Mouse (Mus musculus): ENCODE data around the gene Mtr. TPM values are rescaled to one million over a fixed set of nuclear protein-coding genes. Genes with fewer than 3 reads are reported as not detected.
A peak's percentile ranks its signal among the peaks of the same experiment; 100 is the strongest.

Mtr gene
- polyA plus RNA-seq, 1 experiment from 2014 or later = 8.8 TPM

- ATAC-seq = no peak
- Histone ChIP-seq H3K4me3 (replicated peaks) (no peak overlapping the region), H3K4me2 (replicated peaks) (no peak overlapping the region), H3K9ac (no peak overlapping the region), H3K4me1 (replicated peaks) (no peaks in the 10 kb centered on the region), H3K27me3 (replicated peaks) (no peaks in the 10 kb centered on the region), H3K9me3 (no peaks in the 10 kb centered on the region), H3K27ac (no peak overlapping the region), H3K36me3 (peaks cover 2% of the 10 kb centered on the region; the same call in 1 of the 2 replicates)
- 86% methylated on average over 11 of the region's 11 CpGs for WGBS
These were observed 69.1 kb downstream of the Mtr start for GRCm38 (mm10) chr13:12188804-12189203.

- Histone ChIP-seq H3K27ac (no peak overlapping the region), H3K4me1 (replicated peaks) (no peaks in the 10 kb centered on the region), H3K27me3 (replicated peaks) (no peaks in the 10 kb centered on the region), H3K36me3 (no peaks in the 10 kb centered on the region), H3K4me3 (replicated peaks) (no peak overlapping the region), H3K4me2 (replicated peaks) (no peak overlapping the region), H3K9me3 (no peaks in the 10 kb centered on the region), H3K9ac (no peak overlapping the region)
- no peak for ATAC-seq
- 67% methylated on average over 8 of the region's 8 CpGs for WGBS
These were observed 78.4 kb downstream of the Mtr start for GRCm38 (mm10) chr13:12179481-12179880.

- ATAC-seq = no peak
- no peak overlapping the region for H3K4me2 ChIP-seq (replicated peaks)
- 33% methylated on average over 3 of the region's 3 CpGs for WGBS
These were observed 81.2 kb downstream of the Mtr start for GRCm38 (mm10) chr13:12176761-12177160.

GRCm38 (mm10) chr13:12175988-12176736, 81.8 kb downstream of the Mtr start:
- Histone ChIP-seq H3K27me3 (replicated peaks) (no peaks in the 10 kb centered on the region), H3K4me2 (replicated peaks) (no peak overlapping the region), H3K9ac (no peak overlapping the region), H3K9me3 (no peaks in the 10 kb centered on the region), H3K4me1 (replicated peaks) (no peaks in the 10 kb centered on the region), H3K4me3 (replicated peaks) (no peak overlapping the region), H3K27ac (no peak overlapping the region), H3K36me3 (no peaks in the 10 kb centered on the region)
- no peak for ATAC-seq
- WGBS = 38% methylated on average over 16 of the region's 16 CpGs

More at GRCm38 (mm10) chr13:12176761-12177160, 81.2 kb downstream of the Mtr start:
- H3K4me3 ChIP-seq (replicated peaks) = no peak overlapping the region
- H3K4me1 ChIP-seq (replicated peaks) = no peaks in the 10 kb centered on the region
- no peak overlapping the region for H3K27ac ChIP-seq
- H3K27me3 ChIP-seq (replicated peaks) = no peaks in the 10 kb centered on the region
- no peak overlapping the region for H3K9ac ChIP-seq
- no peaks in the 10 kb centered on the region for H3K9me3 ChIP-seq
- H3K36me3 ChIP-seq = no peaks in the 10 kb centered on the region

- Histone ChIP-seq H3K27me3 (replicated peaks) (no peaks in the 10 kb centered on the region), H3K9ac (no peak overlapping the region), H3K36me3 (no peaks in the 10 kb centered on the region), H3K4me1 (replicated peaks) (no peaks in the 10 kb centered on the region), H3K4me2 (replicated peaks) (no peak overlapping the region), H3K4me3 (replicated peaks) (no peak overlapping the region), H3K9me3 (no peaks in the 10 kb centered on the region), H3K27ac (no peak overlapping the region)
- no peak for ATAC-seq
- 84% methylated on average over 9 of the region's 9 CpGs for WGBS
These were observed 90.6 kb downstream of the Mtr start for GRCm38 (mm10) chr13:12167276-12167675.

- Histone ChIP-seq H3K9ac (no peak overlapping the region), H3K27ac (no peak overlapping the region), H3K9me3 (no peaks in the 10 kb centered on the region), H3K36me3 (no peaks in the 10 kb centered on the region), H3K27me3 (replicated peaks) (no peaks in the 10 kb centered on the region), H3K4me3 (replicated peaks) (no peak overlapping the region), H3K4me2 (replicated peaks) (no peak overlapping the region), H3K4me1 (replicated peaks) (no peaks in the 10 kb centered on the region)
- no peak for ATAC-seq
- 27% methylated on average over 6 of the region's 6 CpGs for WGBS
These were observed 91.5 kb downstream of the Mtr start for GRCm38 (mm10) chr13:12166386-12166785.

GRCm38 (mm10) chr13:12165461-12166058, 92.4 kb downstream of the Mtr start:
- Histone ChIP-seq H3K4me3 (replicated peaks) (no peak overlapping the region), H3K9ac (no peak overlapping the region), H3K4me1 (replicated peaks) (no peaks in the 10 kb centered on the region), H3K27me3 (replicated peaks) (no peaks in the 10 kb centered on the region), H3K4me2 (replicated peaks) (no peak overlapping the region), H3K27ac (no peak overlapping the region), H3K36me3 (no peaks in the 10 kb centered on the region), H3K9me3 (no peaks in the 10 kb centered on the region)
- no peak for ATAC-seq
- 49% methylated on average over 8 of the region's 8 CpGs for WGBS

- H3K27ac ChIP-seq = no peak overlapping the region
- H3K4me1 ChIP-seq (replicated peaks) = no peaks in the 10 kb centered on the region
- no peaks in the 10 kb centered on the region for H3K27me3 ChIP-seq (replicated peaks)
- no peak overlapping the region for H3K4me3 ChIP-seq (replicated peaks)
- 90% methylated on average over 4 of the region's 4 CpGs for WGBS
- H3K9me3 ChIP-seq = no peaks in the 10 kb centered on the region
- no peak for ATAC-seq
- no peak overlapping the region for H3K4me2 ChIP-seq (replicated peaks)
- no peak overlapping the region for H3K9ac ChIP-seq
- no peaks in the 10 kb centered on the region for H3K36me3 ChIP-seq
These were observed 95.5 kb downstream of the Mtr start for GRCm38 (mm10) chr13:12162457-12162856.

GRCm38 (mm10) chr13:12160121-12160475, 97.8 kb downstream of the Mtr start:
- Histone ChIP-seq H3K27ac (no peak overlapping the region), H3K4me1 (replicated peaks) (no peaks in the 10 kb centered on the region), H3K9ac (no peak overlapping the region), H3K4me2 (replicated peaks) (no peak overlapping the region), H3K27me3 (replicated peaks) (no peaks in the 10 kb centered on the region), H3K9me3 (no peaks in the 10 kb centered on the region), H3K36me3 (no peaks in the 10 kb centered on the region), H3K4me3 (replicated peaks) (no peak overlapping the region)
- WGBS = 55% methylated on average over 3 of the region's 3 CpGs
- ATAC-seq = no peak

- 39% methylated on average over 9 of the region's 9 CpGs for WGBS
- Histone ChIP-seq H3K27ac (no peak overlapping the region), H3K9me3 (no peaks in the 10 kb centered on the region), H3K4me3 (replicated peaks) (no peak overlapping the region), H3K4me1 (replicated peaks) (no peaks in the 10 kb centered on the region), H3K9ac (no peak overlapping the region), H3K27me3 (replicated peaks) (no peaks in the 10 kb centered on the region), H3K4me2 (replicated peaks) (no peak overlapping the region), H3K36me3 (no peaks in the 10 kb centered on the region)
- no peak for ATAC-seq
These were observed 98.4 kb downstream of the Mtr start for GRCm38 (mm10) chr13:12159288-12160120.

GRCm38 (mm10) chr13:12153922-12154321, 104.0 kb downstream of the Mtr start:
- no peaks in the 10 kb centered on the region for H3K27me3 ChIP-seq (replicated peaks)
- H3K9ac ChIP-seq = no peak overlapping the region
- no peak overlapping the region for H3K4me2 ChIP-seq (replicated peaks)
- H3K4me3 ChIP-seq (replicated peaks) = no peak overlapping the region
- no peaks in the 10 kb centered on the region for H3K4me1 ChIP-seq (replicated peaks)
- H3K27ac ChIP-seq = no peak overlapping the region
- ATAC-seq = no peak
- no peaks in the 10 kb centered on the region for H3K36me3 ChIP-seq
- H3K9me3 ChIP-seq = no peaks in the 10 kb centered on the region
- 81% methylated on average over 11 of the region's 11 CpGs for WGBS

- H3K27ac ChIP-seq = no peak overlapping the region
- no peak overlapping the region for H3K4me3 ChIP-seq (replicated peaks)
- no peaks in the 10 kb centered on the region for H3K4me1 ChIP-seq (replicated peaks)
- ATAC-seq = peak; percentile 49
- H3K4me2 ChIP-seq (replicated peaks) = no peak overlapping the region
- no peaks in the 10 kb centered on the region for H3K36me3 ChIP-seq
- WGBS = 35% methylated on average over 6 of the region's 6 CpGs
- no peak overlapping the region for H3K9ac ChIP-seq
- no peaks in the 10 kb centered on the region for H3K9me3 ChIP-seq
- no peaks in the 10 kb centered on the region for H3K27me3 ChIP-seq (replicated peaks)
These were observed 110.9 kb downstream of the Mtr start for GRCm38 (mm10) chr13:12146918-12147507.

All from intestine, embryonic 15.5 days (tissue).